Mouse (Mus musculus) midbrain, embryonic 10.5 days (tissue): ENCODE results near the gene Lix1l. TPM values are rescaled to one million over a fixed set of nuclear protein-coding genes. Genes with fewer than 3 reads are reported as not detected.

Source experiments
- DNase-seq: peaks from one replicate; pipeline ENCODE4 v3.0.0-alpha.2; 2017; ENCODE audit warnings: low spot score
- H3K27ac ChIP-seq: fragments of 300-500 bp; sonication (generic); replicated peaks from 2 replicates; pipeline ENCODE4 v1.5.1; 2016; ENCODE audit warnings: mild to moderate bottlenecking
- H3K27me3 ChIP-seq: fragments of 300-500 bp; sonication (generic); 2 replicates; pipeline ENCODE4 v1.6.1; 2016; ENCODE audit warnings: low read depth, mild to moderate bottlenecking; ENCODE audit not compliant: poor library complexity, severe bottlenecking
- H3K36me3 ChIP-seq: fragments of 300-500 bp; sonication (generic); 2 replicates; pipeline ENCODE4 v1.6.1; 2016; ENCODE audit warnings: mild to moderate bottlenecking, moderate library complexity
- H3K4me1 ChIP-seq: fragments of 300-500 bp; sonication (generic); 2 replicates; pipeline ENCODE4 v1.6.1; 2016
- H3K4me3 ChIP-seq: fragments of 300-500 bp; sonication (generic); 2 replicates; pipeline ENCODE4 v1.5.1; 2016; ENCODE audit warnings: mild to moderate bottlenecking, moderate library complexity
- H3K9me3 ChIP-seq: fragments of 300-500 bp; sonication (generic); replicated peaks from 2 replicates; pipeline ENCODE4 v1.6.1; 2016; ENCODE audit warnings: mild to moderate bottlenecking
- WGBS: fragments of 180-500 bp; shearing (Covaris S2); methylation state at CpG from one replicate; pipeline ENCODE4 v1.1.7; 2016; 5-methylcytosine and 5-hydroxymethylcytosine counted together
- polyA plus RNA-seq: library from polyadenylated mRNA; unstranded; fragments of >200 nt; fragmentation: Nextera tagmentation; extraction: Ambion mirVana; gene quantifications from 2 replicates; pipeline ENCODE4 v1.2.1, GENCODE M21; 2016

Lix1l gene
- polyA plus RNA-seq, 1 experiment from 2014 or later = 5.3 TPM

GRCm38 (mm10) chr3:96559398-96559910, 41.5 kb upstream of the Lix1l start:
- no peaks in the 10 kb centered on the region for H3K27me3 ChIP-seq
- no peak for DNase-seq
- WGBS = 87% methylated on average over 12 of the region's 12 CpGs
- peak overlapping the region; percentile 81 for H3K4me3 ChIP-seq
- peaks cover 23% of the 10 kb centered on the region for H3K36me3 ChIP-seq
- H3K9me3 ChIP-seq = no peaks in the 10 kb centered on the region
- H3K27ac ChIP-seq = no peak overlapping the region
- peaks cover 56% of the 10 kb centered on the region for H3K4me1 ChIP-seq

GRCm38 (mm10) chr3:96559911-96560850, 40.8 kb upstream of the Lix1l start:
- WGBS = 90% methylated on average over 23 of the region's 23 CpGs
- H3K4me3 ChIP-seq = peak overlapping the region; percentile 81
- no peaks in the 10 kb centered on the region for H3K9me3 ChIP-seq
- peaks cover 51% of the 10 kb centered on the region for H3K4me1 ChIP-seq
- DNase-seq = no peak
- H3K27ac ChIP-seq = 0 out of 2 replicates have a peak overlapping the region, but pooled peaks have one; percentile 9
- peaks cover 23% of the 10 kb centered on the region for H3K36me3 ChIP-seq
- no peaks in the 10 kb centered on the region for H3K27me3 ChIP-seq

GRCm38 (mm10) chr3:96560881-96561668, 39.9 kb upstream of the Lix1l start:
- Histone ChIP-seq H3K27me3 (no peaks in the 10 kb centered on the region), H3K4me3 (peak overlapping the region; percentile 29; the same call in 1 of the 2 replicates), H3K36me3 (peaks cover 23% of the 10 kb centered on the region), H3K9me3 (no peaks in the 10 kb centered on the region), H3K27ac (no peak overlapping the region), H3K4me1 (peaks cover 47% of the 10 kb centered on the region)
- DNase-seq = no peak
- 91% methylated on average over 9 of the region's 9 CpGs for WGBS

GRCm38 (mm10) chr3:96561946-96562681, 38.8 kb upstream of the Lix1l start:
- H3K4me1 ChIP-seq = peaks cover 38% of the 10 kb centered on the region
- H3K9me3 ChIP-seq = no peaks in the 10 kb centered on the region
- H3K36me3 ChIP-seq = peaks cover 23% of the 10 kb centered on the region
- DNase-seq = no peak
- H3K27me3 ChIP-seq = no peaks in the 10 kb centered on the region
- H3K4me3 ChIP-seq = no peak overlapping the region
- H3K27ac ChIP-seq = 0 out of 2 replicates have a peak overlapping the region, but pooled peaks have one; percentile 17
- WGBS = 70% methylated on average over 10 of the region's 10 CpGs

- Histone ChIP-seq H3K27me3 (no peaks in the 10 kb centered on the region), H3K27ac (no peak overlapping the region), H3K4me3 (no peak overlapping the region), H3K36me3 (peaks cover 23% of the 10 kb centered on the region), H3K9me3 (no peaks in the 10 kb centered on the region), H3K4me1 (peaks cover 33% of the 10 kb centered on the region)
- no peak for DNase-seq
- 97% methylated on average over 8 of the region's 8 CpGs for WGBS
Observed at GRCm38 (mm10) chr3:96563267-96563666, 37.7 kb upstream of the Lix1l start.

- Histone ChIP-seq H3K27me3 (no peaks in the 10 kb centered on the region), H3K9me3 (no peaks in the 10 kb centered on the region), H3K27ac (no peak overlapping the region), H3K4me3 (no peak overlapping the region), H3K4me1 (peaks cover 30% of the 10 kb centered on the region), H3K36me3 (peaks cover 23% of the 10 kb centered on the region)
- no peak for DNase-seq
- WGBS = 79% methylated on average over 10 of the region's 10 CpGs
Observed at GRCm38 (mm10) chr3:96563911-96564632, 36.9 kb upstream of the Lix1l start.

- DNase-seq = no peak
- WGBS = 80% methylated on average over 7 of the region's 7 CpGs
- peaks cover 29% of the 10 kb centered on the region for H3K4me1 ChIP-seq
- no peaks in the 10 kb centered on the region for H3K9me3 ChIP-seq
- H3K27me3 ChIP-seq = no peaks in the 10 kb centered on the region
- no peak overlapping the region for H3K4me3 ChIP-seq
- H3K36me3 ChIP-seq = peaks cover 19% of the 10 kb centered on the region
- no peak overlapping the region for H3K27ac ChIP-seq
Observed at GRCm38 (mm10) chr3:96564633-96565032, 36.3 kb upstream of the Lix1l start.

- Histone ChIP-seq H3K4me1 (peaks cover 25% of the 10 kb centered on the region), H3K4me3 (no peak overlapping the region), H3K27me3 (no peaks in the 10 kb centered on the region), H3K36me3 (peaks cover 14% of the 10 kb centered on the region), H3K27ac (no peak overlapping the region), H3K9me3 (no peaks in the 10 kb centered on the region)
- WGBS = 81% methylated on average over 3 of the region's 3 CpGs
- no peak for DNase-seq
Observed at GRCm38 (mm10) chr3:96565105-96565504, 35.8 kb upstream of the Lix1l start.

GRCm38 (mm10) chr3:96566661-96567450, 34.1 kb upstream of the Lix1l start:
- 89% methylated on average over 8 of the region's 8 CpGs for WGBS
- Histone ChIP-seq H3K36me3 (no peaks in the 10 kb centered on the region), H3K9me3 (no peaks in the 10 kb centered on the region), H3K4me1 (peaks cover 11% of the 10 kb centered on the region; the same call in 1 of the 2 replicates), H3K4me3 (no peak overlapping the region), H3K27me3 (no peaks in the 10 kb centered on the region), H3K27ac (no peak overlapping the region)
- no peak for DNase-seq

GRCm38 (mm10) chr3:96568605-96569004, 32.3 kb upstream of the Lix1l start:
- Histone ChIP-seq H3K4me3 (no peak overlapping the region), H3K9me3 (no peaks in the 10 kb centered on the region), H3K27ac (no peak overlapping the region; the same call in 1 of the 2 replicates), H3K4me1 (peaks cover 11% of the 10 kb centered on the region; the same call in 1 of the 2 replicates), H3K36me3 (no peaks in the 10 kb centered on the region), H3K27me3 (no peaks in the 10 kb centered on the region)
- 72% methylated on average over 8 of the region's 8 CpGs for WGBS
- no peak for DNase-seq

GRCm38 (mm10) chr3:96569506-96569905, 31.4 kb upstream of the Lix1l start:
- Histone ChIP-seq H3K4me3 (no peak overlapping the region), H3K4me1 (peaks cover 11% of the 10 kb centered on the region; the same call in 1 of the 2 replicates), H3K9me3 (no peaks in the 10 kb centered on the region), H3K36me3 (no peaks in the 10 kb centered on the region), H3K27ac (peak overlapping the region; percentile 5; the same call in 1 of the 2 replicates), H3K27me3 (no peaks in the 10 kb centered on the region)
- no peak for DNase-seq
- WGBS = 90% methylated on average over 13 of the region's 13 CpGs
